1 mouse cellular context compared by ENCODE assay signal in genomic region chr19:47052927-47053326, GRCm38 (mm10).
TF ChIP-seq lines count a peak whose summit lies in the region.

No protein-coding gene starts in this region.

TF ChIP-seq in ES-E14, 5 proteins besides CTCF, POLR2A, EP300 and RAD21:
- no peak for TF ChIP-seq ZC3H11A (IDR thresholded peaks at IDR 0.05; ENCODE audit: borderline replicate concordance, low read depth, low read length)
- TF ChIP-seq CHD2 (IDR thresholded peaks at IDR 0.05; ENCODE audit: low read depth, low read length) = no peak
- no peak for TF ChIP-seq HCFC1 (IDR thresholded peaks at IDR 0.05; ENCODE audit: borderline replicate concordance, insufficient read depth, low read length)
- no peak for TF ChIP-seq ZNF384 (IDR thresholded peaks at IDR 0.05; ENCODE audit: low read depth, low read length)
- TF ChIP-seq MAFK (IDR thresholded peaks at IDR 0.05; ENCODE audit: insufficient read depth, low read depth, low read length) = peak; percentile 72; the same call in 1 of the 2 replicates
TF ChIP-seq in ES-E14: peak in this region for 1.
